Mouse (Mus musculus) embryonic facial prominence, embryonic 13.5 days (tissue): ENCODE measurements around the gene Camk2b. TPM values are rescaled to one million over a fixed set of nuclear protein-coding genes. Genes with fewer than 3 reads are reported as not detected.
"Not testable (repeated sequence)": the region's sequence is repeated elsewhere in the genome, so short reads cannot be mapped to it uniquely, and the experiment has no call there.

Source experiments
- ATAC-seq: fragments of 200-750 bp; cut with Nextera tagmentation; 2 replicates; pipeline ENCODE4 v1.8.0; 2017; ENCODE audit warnings: low read depth; ENCODE audit not compliant: insufficient number of reproducible peaks, insufficient read depth, low FRiP score, low TSS enrichment
- H3K27ac ChIP-seq: fragments of 300-500 bp; sonication (generic); 2 replicates; pipeline ENCODE4 v1.5.1; 2015; ENCODE audit warnings: moderate library complexity, mild to moderate bottlenecking, inconsistent platforms
- H3K27me3 ChIP-seq: fragments of 300-500 bp; sonication (generic); 2 replicates; pipeline ENCODE4 v1.6.1; 2015; ENCODE audit warnings: mild to moderate bottlenecking, inconsistent platforms
- H3K36me3 ChIP-seq: fragments of 300-500 bp; sonication (generic); 2 replicates; pipeline ENCODE4 v1.6.1; 2015; ENCODE audit warnings: mild to moderate bottlenecking, inconsistent platforms
- H3K4me1 ChIP-seq: fragments of 300-500 bp; sonication (generic); 2 replicates; pipeline ENCODE4 v1.6.1; 2015; ENCODE audit warnings: inconsistent platforms
- H3K4me2 ChIP-seq: fragments of 300-500 bp; sonication (generic); 2 replicates; pipeline ENCODE4 v1.6.1; 2015; ENCODE audit warnings: moderate library complexity, mild to moderate bottlenecking, inconsistent platforms
- H3K4me3 ChIP-seq: fragments of 300-500 bp; sonication (generic); 2 replicates; pipeline ENCODE4 v1.5.1; 2015; ENCODE audit warnings: mild to moderate bottlenecking, inconsistent platforms
- H3K9ac ChIP-seq: fragments of 300-500 bp; sonication (generic); 2 replicates; pipeline ENCODE4 v1.6.1; 2015; ENCODE audit warnings: mild to moderate bottlenecking, inconsistent platforms
- H3K9me3 ChIP-seq: fragments of 300-500 bp; sonication (generic); 2 replicates; pipeline ENCODE4 v1.6.1; 2016; ENCODE audit warnings: inconsistent platforms
- WGBS: fragments of 180-500 bp; shearing (Covaris S2); methylation state at CpG from one replicate; pipeline ENCODE4 v1.1.7; 2015; ENCODE audit warnings: mixed read lengths; 5-methylcytosine and 5-hydroxymethylcytosine counted together
- polyA plus RNA-seq: library from polyadenylated mRNA; unstranded; fragments of >200 nt; fragmentation: Nextera tagmentation; extraction: Ambion mirVana; gene quantifications from 2 replicates; pipeline ENCODE4 v1.2.1, GENCODE M21; 2015

Camk2b gene
- polyA plus RNA-seq, 1 experiment from 2014 or later = 2.5 TPM

GRCm38 (mm10) chr11:5953130-5953765 lies 112.9 kb downstream of the Camk2b start:
- Histone ChIP-seq H3K27ac (no peak overlapping the region), H3K4me1 (peaks cover 30% of the 10 kb centered on the region), H3K9me3 (no peaks in the 10 kb centered on the region), H3K9ac (no peak overlapping the region), H3K36me3 (0 out of 2 replicates have a peak, but pooled peaks cover 3% of the 10 kb centered on the region), H3K4me2 (no peak overlapping the region), H3K27me3 (no peaks in the 10 kb centered on the region), H3K4me3 (no peak overlapping the region)
- no peak for ATAC-seq
- WGBS = 33% methylated on average over 8 of the region's 8 CpGs

- Histone ChIP-seq H3K27ac (no peak overlapping the region), H3K9ac (no peak overlapping the region), H3K4me2 (no peak overlapping the region), H3K9me3 (no peaks in the 10 kb centered on the region), H3K36me3 (no peaks in the 10 kb centered on the region), H3K4me1 (peaks cover 33% of the 10 kb centered on the region), H3K27me3 (no peaks in the 10 kb centered on the region), H3K4me3 (no peak overlapping the region)
- no peak for ATAC-seq
- WGBS = 81% methylated on average over 5 of the region's 5 CpGs
These were observed 113.7 kb downstream of the Camk2b start for GRCm38 (mm10) chr11:5952501-5952900.

GRCm38 (mm10) chr11:5949586-5950352 lies 116.4 kb downstream of the Camk2b start, which contains the start of gene Gck:
TSS of gene Gck (minus strand) at chr11:5950081.
- Histone ChIP-seq H3K27ac (peak within 1 kb of the TSS; percentile 64), H3K4me2 (0 out of 2 replicates have a peak within 1 kb of the TSS, but pooled peaks have one; percentile 5), H3K36me3 (no peaks in the 10 kb centered on the region), H3K9ac (peak within 1 kb of the TSS; percentile 36; the same call in 1 of the 2 replicates), H3K27me3 (no peaks in the 10 kb centered on the region), H3K4me3 (no peak within 1 kb of the TSS), H3K9me3 (no peaks in the 10 kb centered on the region), H3K4me1 (peaks cover 18% of the 10 kb centered on the region)
- WGBS = 72% methylated on average over 8 of the region's 8 CpGs
- ATAC-seq = 0 out of 2 replicates have a peak, but pooled peaks have one; percentile 29

GRCm38 (mm10) chr11:5948546-5949250 lies 117.5 kb downstream of the Camk2b start:
- peak overlapping the region; percentile 64 for H3K27ac ChIP-seq
- WGBS = 22% methylated on average over 10 of the region's 10 CpGs
- no peaks in the 10 kb centered on the region for H3K9me3 ChIP-seq
- H3K36me3 ChIP-seq = no peaks in the 10 kb centered on the region
- H3K4me1 ChIP-seq = peaks cover 17% of the 10 kb centered on the region
- ATAC-seq = no peak
- H3K9ac ChIP-seq = peak overlapping the region; percentile 36; the same call in 1 of the 2 replicates
- H3K4me3 ChIP-seq = no peak overlapping the region
- H3K4me2 ChIP-seq = 0 out of 2 replicates have a peak overlapping the region, but pooled peaks have one; percentile 5
- H3K27me3 ChIP-seq = no peaks in the 10 kb centered on the region

GRCm38 (mm10) chr11:5947796-5948195 lies 118.4 kb downstream of the Camk2b start:
- Histone ChIP-seq H3K9ac (no peak overlapping the region), H3K4me2 (no peak overlapping the region), H3K9me3 (no peaks in the 10 kb centered on the region), H3K36me3 (no peaks in the 10 kb centered on the region), H3K4me3 (no peak overlapping the region), H3K4me1 (peaks cover 17% of the 10 kb centered on the region), H3K27ac (no peak overlapping the region), H3K27me3 (no peaks in the 10 kb centered on the region)
- 45% methylated on average over 4 of the region's 4 CpGs for WGBS
- no peak for ATAC-seq

- Histone ChIP-seq H3K4me1 (peaks cover 17% of the 10 kb centered on the region), H3K9me3 (no peaks in the 10 kb centered on the region), H3K4me2 (no peak overlapping the region), H3K9ac (no peak overlapping the region), H3K27ac (no peak overlapping the region), H3K4me3 (no peak overlapping the region), H3K36me3 (no peaks in the 10 kb centered on the region), H3K27me3 (no peaks in the 10 kb centered on the region)
- 81% methylated on average over 2 of the region's 2 CpGs for WGBS
- no peak for ATAC-seq
These were observed 121.1 kb downstream of the Camk2b start for GRCm38 (mm10) chr11:5945096-5945495.

GRCm38 (mm10) chr11:5942966-5943365 lies 123.2 kb downstream of the Camk2b start:
- no peak for ATAC-seq
- peaks cover 2% of the 10 kb centered on the region for H3K4me1 ChIP-seq
- H3K4me3 ChIP-seq = no peak overlapping the region
- H3K36me3 ChIP-seq = no peaks in the 10 kb centered on the region
- no peaks in the 10 kb centered on the region for H3K27me3 ChIP-seq
- 59% methylated on average over 6 of the region's 6 CpGs for WGBS
- no peaks in the 10 kb centered on the region for H3K9me3 ChIP-seq
- H3K27ac ChIP-seq = no peak overlapping the region
- no peak overlapping the region for H3K9ac ChIP-seq
- no peak overlapping the region for H3K4me2 ChIP-seq

GRCm38 (mm10) chr11:5934531-5934930 lies 131.6 kb downstream of the Camk2b start:
- 93% methylated on average over 11 of the region's 11 CpGs for WGBS
- ATAC-seq, H3K4me3 ChIP-seq, H3K4me2 ChIP-seq, H3K4me1 ChIP-seq, H3K27me3 ChIP-seq, H3K9ac ChIP-seq, H3K36me3 ChIP-seq, H3K9me3 ChIP-seq, H3K27ac ChIP-seq: not testable (repeated sequence)

GRCm38 (mm10) chr11:5931947-5932346 lies 134.2 kb downstream of the Camk2b start:
- H3K9ac ChIP-seq, H3K4me2 ChIP-seq: not testable (repeated sequence)

GRCm38 (mm10) chr11:5930578-5930977 lies 135.6 kb downstream of the Camk2b start:
- ATAC-seq = no peak
- no peaks in the 10 kb centered on the region for H3K36me3 ChIP-seq
- peaks cover 4% of the 10 kb centered on the region; the same call in 1 of the 2 replicates for H3K9me3 ChIP-seq
- WGBS = 48% methylated on average over 1 of the region's 1 CpGs
- H3K4me2 ChIP-seq = no peak overlapping the region
- H3K4me3 ChIP-seq = no peak overlapping the region
- H3K4me1 ChIP-seq = no peaks in the 10 kb centered on the region
- no peak overlapping the region for H3K9ac ChIP-seq
- no peak overlapping the region for H3K27ac ChIP-seq
- H3K27me3 ChIP-seq = no peaks in the 10 kb centered on the region

More at GRCm38 (mm10) chr11:5931947-5932346, 134.2 kb downstream of the Camk2b start:
- not testable (repeated sequence) for H3K27ac ChIP-seq, H3K4me3 ChIP-seq, ATAC-seq, H3K36me3 ChIP-seq, H3K27me3 ChIP-seq, H3K9me3 ChIP-seq, H3K4me1 ChIP-seq
- WGBS = 80% methylated on average over 6 of the region's 6 CpGs

- Histone ChIP-seq H3K27me3 (no peaks in the 10 kb centered on the region), H3K4me2 (no peak overlapping the region), H3K36me3 (no peaks in the 10 kb centered on the region), H3K4me3 (no peak overlapping the region), H3K9ac (no peak overlapping the region), H3K9me3 (peaks cover 4% of the 10 kb centered on the region; the same call in 1 of the 2 replicates), H3K27ac (no peak overlapping the region), H3K4me1 (no peaks in the 10 kb centered on the region)
- ATAC-seq = no peak
- 83% methylated on average over 3 of the region's 3 CpGs for whole genome bisulfite sequencing
These were observed 139.4 kb downstream of the Camk2b start for GRCm38 (mm10) chr11:5926696-5927220.
